Mouse (Mus musculus): Measurements from ENCODE around the gene Otx2. TPM values are rescaled to one million over a fixed set of nuclear protein-coding genes. Genes with fewer than 3 reads are reported as not detected.

Otx2 gene
- polyA plus RNA-seq, 1 experiment from 2014 or later: 0.33 TPM

- ATAC-seq (ENCODE audit: insufficient read depth, low FRiP score, low TSS enrichment) (peak; percentile 57; the same call in 1 of the 2 replicates), DNase-seq (ENCODE audit: low spot score) (peak; percentile 74)
- no peak overlapping the region for H3K9ac ChIP-seq (ENCODE audit: low read length)
- H3K36me3 ChIP-seq (ENCODE audit: control insufficient read depth, insufficient read depth, low read length): no peaks in the 10 kb centered on the region
- no peaks in the 10 kb centered on the region for H3K4me1 ChIP-seq (ENCODE audit: control insufficient read depth, insufficient read depth, low read length)
- no peak overlapping the region for H3K4me3 ChIP-seq (ENCODE audit: low read depth, low read length)
- WGBS: under 1% methylated on average over 50 of the region's 50 CpGs
- H3K9me3 ChIP-seq (ENCODE audit: control insufficient read depth, low read length): no peaks in the 10 kb centered on the region
- H3K27me3 ChIP-seq (ENCODE audit: control insufficient read depth, insufficient read depth, low read length): peaks cover 97% of the 10 kb centered on the region
- H3K4me2 ChIP-seq (ENCODE audit: low read depth): no peak overlapping the region
- H3K27ac ChIP-seq (ENCODE audit: low read depth, low read length): no peak overlapping the region
Observed at GRCm38 (mm10) chr14:48664841-48665815, 8.5 kb downstream of the Otx2 start.

GRCm38 (mm10) chr14:48664001-48664810, 9.4 kb downstream of the Otx2 start:
- Histone ChIP-seq H3K36me3 (ENCODE audit: control insufficient read depth, insufficient read depth, low read length) (no peaks in the 10 kb centered on the region), H3K4me1 (ENCODE audit: control insufficient read depth, insufficient read depth, low read length) (no peaks in the 10 kb centered on the region), H3K4me3 (ENCODE audit: low read depth, low read length) (no peak overlapping the region), H3K27me3 (ENCODE audit: control insufficient read depth, insufficient read depth, low read length) (peaks cover 97% of the 10 kb centered on the region), H3K4me2 (ENCODE audit: low read depth) (no peak overlapping the region), H3K9ac (ENCODE audit: low read length) (no peak overlapping the region), H3K27ac (ENCODE audit: low read depth, low read length) (no peak overlapping the region), H3K9me3 (ENCODE audit: control insufficient read depth, low read length) (no peaks in the 10 kb centered on the region)
- ATAC-seq (ENCODE audit: insufficient read depth, low FRiP score, low TSS enrichment): no peak
- WGBS: 4% methylated on average over 14 of the region's 14 CpGs
- no peak for DNase-seq (ENCODE audit: low spot score)

- WGBS: 1% methylated on average over 4 of the region's 4 CpGs
- no peaks in the 10 kb centered on the region for H3K4me1 ChIP-seq (ENCODE audit: control insufficient read depth, insufficient read depth, low read length)
- no peak overlapping the region for H3K4me3 ChIP-seq (ENCODE audit: low read depth, low read length)
- H3K36me3 ChIP-seq (ENCODE audit: control insufficient read depth, insufficient read depth, low read length): no peaks in the 10 kb centered on the region
- no peaks in the 10 kb centered on the region for H3K9me3 ChIP-seq (ENCODE audit: control insufficient read depth, low read length)
- no peak for DNase-seq (ENCODE audit: low spot score)
- H3K9ac ChIP-seq (ENCODE audit: low read length): no peak overlapping the region
- ATAC-seq (ENCODE audit: insufficient read depth, low FRiP score, low TSS enrichment): no peak
- H3K27ac ChIP-seq (ENCODE audit: low read depth, low read length): no peak overlapping the region
- no peak overlapping the region for H3K4me2 ChIP-seq (ENCODE audit: low read depth)
- H3K27me3 ChIP-seq (ENCODE audit: control insufficient read depth, insufficient read depth, low read length): peaks cover 97% of the 10 kb centered on the region
Observed at GRCm38 (mm10) chr14:48663531-48663930, 10.1 kb downstream of the Otx2 start.

- no peaks in the 10 kb centered on the region for H3K4me1 ChIP-seq (ENCODE audit: control insufficient read depth, insufficient read depth, low read length)
- no peak for ATAC-seq (ENCODE audit: insufficient read depth, low FRiP score, low TSS enrichment)
- H3K9ac ChIP-seq (ENCODE audit: low read length): no peak overlapping the region
- no peak overlapping the region for H3K4me3 ChIP-seq (ENCODE audit: low read depth, low read length)
- H3K36me3 ChIP-seq (ENCODE audit: control insufficient read depth, insufficient read depth, low read length): no peaks in the 10 kb centered on the region
- peaks cover 97% of the 10 kb centered on the region for H3K27me3 ChIP-seq (ENCODE audit: control insufficient read depth, insufficient read depth, low read length)
- WGBS: 3% methylated on average over 16 of the region's 16 CpGs
- no peak overlapping the region for H3K27ac ChIP-seq (ENCODE audit: low read depth, low read length)
- no peaks in the 10 kb centered on the region for H3K9me3 ChIP-seq (ENCODE audit: control insufficient read depth, low read length)
- DNase-seq (ENCODE audit: low spot score): no peak
- no peak overlapping the region for H3K4me2 ChIP-seq (ENCODE audit: low read depth)
Observed at GRCm38 (mm10) chr14:48662568-48663236, 10.9 kb downstream of the Otx2 start.

- WGBS: 2% methylated on average over 38 of the region's 38 CpGs
- no peak overlapping the region for H3K4me3 ChIP-seq (ENCODE audit: low read depth, low read length)
- H3K36me3 ChIP-seq (ENCODE audit: control insufficient read depth, insufficient read depth, low read length): no peaks in the 10 kb centered on the region
- no peak overlapping the region for H3K4me2 ChIP-seq (ENCODE audit: low read depth)
- H3K9me3 ChIP-seq (ENCODE audit: control insufficient read depth, low read length): no peaks in the 10 kb centered on the region
- DNase-seq (ENCODE audit: low spot score): peak; percentile 36
- no peak overlapping the region for H3K9ac ChIP-seq (ENCODE audit: low read length)
- no peak for ATAC-seq (ENCODE audit: insufficient read depth, low FRiP score, low TSS enrichment)
- no peak overlapping the region for H3K27ac ChIP-seq (ENCODE audit: low read depth, low read length)
- H3K4me1 ChIP-seq (ENCODE audit: control insufficient read depth, insufficient read depth, low read length): no peaks in the 10 kb centered on the region
- peaks cover 98% of the 10 kb centered on the region for H3K27me3 ChIP-seq (ENCODE audit: control insufficient read depth, insufficient read depth, low read length)
Observed at GRCm38 (mm10) chr14:48661646-48662567, 11.7 kb downstream of the Otx2 start.

GRCm38 (mm10) chr14:48661151-48661550, 12.5 kb downstream of the Otx2 start:
- Histone ChIP-seq H3K9me3 (ENCODE audit: control insufficient read depth, low read length) (no peaks in the 10 kb centered on the region), H3K36me3 (ENCODE audit: control insufficient read depth, insufficient read depth, low read length) (no peaks in the 10 kb centered on the region), H3K4me2 (ENCODE audit: low read depth) (no peak overlapping the region), H3K27me3 (ENCODE audit: control insufficient read depth, insufficient read depth, low read length) (peaks cover 98% of the 10 kb centered on the region), H3K4me1 (ENCODE audit: control insufficient read depth, insufficient read depth, low read length) (no peaks in the 10 kb centered on the region), H3K27ac (ENCODE audit: low read depth, low read length) (no peak overlapping the region), H3K9ac (ENCODE audit: low read length) (no peak overlapping the region), H3K4me3 (ENCODE audit: low read depth, low read length) (no peak overlapping the region)
- WGBS: 8% methylated on average over 8 of the region's 8 CpGs
- DNase-seq (ENCODE audit: low spot score) (no peak), ATAC-seq (ENCODE audit: insufficient read depth, low FRiP score, low TSS enrichment) (no peak)

- H3K9ac ChIP-seq (ENCODE audit: low read length): no peak overlapping the region
- WGBS: 50% methylated on average over 4 of the region's 4 CpGs
- no peaks in the 10 kb centered on the region for H3K36me3 ChIP-seq (ENCODE audit: control insufficient read depth, insufficient read depth, low read length)
- H3K9me3 ChIP-seq (ENCODE audit: control insufficient read depth, low read length): no peaks in the 10 kb centered on the region
- no peaks in the 10 kb centered on the region for H3K4me1 ChIP-seq (ENCODE audit: control insufficient read depth, insufficient read depth, low read length)
- H3K27me3 ChIP-seq (ENCODE audit: control insufficient read depth, insufficient read depth, low read length): peaks cover 98% of the 10 kb centered on the region
- no peak overlapping the region for H3K4me3 ChIP-seq (ENCODE audit: low read depth, low read length)
- DNase-seq (ENCODE audit: low spot score) (no peak), ATAC-seq (ENCODE audit: insufficient read depth, low FRiP score, low TSS enrichment) (no peak)
- H3K27ac ChIP-seq (ENCODE audit: low read depth, low read length): no peak overlapping the region
- no peak overlapping the region for H3K4me2 ChIP-seq (ENCODE audit: low read depth)
Observed at GRCm38 (mm10) chr14:48660593-48660992, 13.0 kb downstream of the Otx2 start.

- no peaks in the 10 kb centered on the region for H3K9me3 ChIP-seq (ENCODE audit: control insufficient read depth, low read length)
- no peak overlapping the region for H3K9ac ChIP-seq (ENCODE audit: low read length)
- H3K4me3 ChIP-seq (ENCODE audit: low read depth, low read length): no peak overlapping the region
- H3K4me1 ChIP-seq (ENCODE audit: control insufficient read depth, insufficient read depth, low read length): no peaks in the 10 kb centered on the region
- H3K27ac ChIP-seq (ENCODE audit: low read depth, low read length): no peak overlapping the region
- no peak overlapping the region for H3K4me2 ChIP-seq (ENCODE audit: low read depth)
- no peaks in the 10 kb centered on the region for H3K36me3 ChIP-seq (ENCODE audit: control insufficient read depth, insufficient read depth, low read length)
- peaks cover 98% of the 10 kb centered on the region for H3K27me3 ChIP-seq (ENCODE audit: control insufficient read depth, insufficient read depth, low read length)
- no peak for DNase-seq (ENCODE audit: low spot score)
- 61% methylated on average over 4 of the region's 4 CpGs for WGBS
- no peak for ATAC-seq (ENCODE audit: insufficient read depth, low FRiP score, low TSS enrichment)
Observed at GRCm38 (mm10) chr14:48659661-48660060, 14.0 kb downstream of the Otx2 start.
